Mouse (Mus musculus) heart, postnatal 14 days (tissue): Measurements from ENCODE around the gene Kcnd3. TPM values are rescaled to one million over a fixed set of nuclear protein-coding genes. Genes with fewer than 3 reads are reported as not detected.

Experiments
- DNase-seq, 2 experiments: peaks; one replicate each; pipeline ENCODE4 v3.0.0; 2021 to 2022
- intact Hi-C: fragments of 180-260 bp; cut with DNase I; formaldehyde crosslinking; loops from one replicate; pipeline ENCODE4 v1.15.1; 2025
- total RNA-seq, 2 experiments: library from RNA; stranded (reverse); gene quantifications; 2 replicates each; pipeline ENCODE4 v1.2.3; 2021

Gene Kcnd3
- total RNA-seq, 2 experiments from 2014 or later, result 4.4 to 5.2 TPM

GRCm38 (mm10) chr3:105627258-105627657 lies 175.1 kb downstream of the Kcnd3 start:
- no peak for DNase-seq
- intact Hi-C loops, result no loop called here

DNA sequence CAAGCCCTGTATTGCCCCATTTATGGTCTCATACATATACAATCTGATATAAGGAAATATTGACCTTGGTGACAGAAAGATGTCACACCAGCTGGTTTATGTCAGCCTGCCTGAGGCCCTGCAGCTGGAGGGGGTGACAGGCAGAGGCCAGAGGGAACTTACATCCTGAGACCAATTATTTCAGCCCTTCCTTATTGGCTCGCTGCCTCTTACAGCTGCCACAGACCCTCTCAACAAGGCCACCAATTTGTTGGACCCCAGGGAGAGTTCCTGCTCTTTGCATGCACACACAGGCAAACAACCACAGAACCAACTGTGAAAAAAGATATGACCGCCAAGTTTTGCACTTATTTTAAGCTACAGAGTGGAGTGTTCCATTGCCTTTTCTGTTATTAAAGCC lies 180.2 kb downstream of the Kcnd3 start:
- DNase-seq, result no peak
- intact Hi-C loops, result no loop called here

DNA sequence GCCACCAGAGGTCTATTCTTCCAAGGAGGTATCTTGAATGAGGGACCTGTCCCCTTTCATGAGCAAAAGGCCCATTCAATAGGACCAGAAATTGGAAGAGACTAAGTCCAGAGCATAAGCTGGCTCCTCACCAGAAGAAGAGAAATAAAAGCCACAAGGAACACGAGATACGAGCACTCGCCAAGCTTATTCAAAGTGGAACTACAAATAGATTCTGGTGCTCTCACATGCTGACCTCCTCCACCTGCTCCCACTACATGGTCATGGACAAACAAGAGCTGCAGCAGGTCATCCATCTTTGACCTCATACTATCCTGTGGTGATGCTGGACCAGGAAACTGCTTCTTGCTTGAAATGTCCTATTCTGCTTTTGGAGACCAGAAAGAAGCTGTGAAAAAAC lies 180.9 kb downstream of the Kcnd3 start:
- intact Hi-C loops, result no loop called here
- DNase-seq, result no peak

DNA sequence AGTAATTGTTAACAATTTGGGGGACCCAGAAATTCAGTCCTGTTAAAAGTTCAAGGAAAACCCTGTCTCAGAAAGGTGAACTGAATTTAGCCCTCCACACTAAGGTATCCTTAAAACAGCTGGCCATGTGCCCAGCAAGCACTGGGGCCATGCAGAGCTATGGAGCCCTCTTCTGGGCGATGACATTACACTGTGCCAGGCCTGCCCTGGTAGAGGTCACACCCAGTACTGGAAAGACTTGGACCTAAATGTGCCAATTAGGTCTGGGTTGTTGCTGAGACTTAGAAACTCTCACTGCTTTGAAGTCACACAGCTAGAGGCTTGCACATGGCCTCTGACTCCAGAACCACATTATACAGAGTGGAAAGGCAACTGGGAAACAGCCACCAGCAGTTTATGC lies 190.1 kb downstream of the Kcnd3 start:
- peak; percentile 56 to 72 for DNase-seq
- intact Hi-C loops, result loop anchor here (1.0 to 10.0 kb wide), 3 partner anchors 192 to 525 kb away; no protein-coding TSS in a partner anchor

- intact Hi-C loops, result loop anchor here (5.0 to 10.0 kb wide), 2 partner anchors 479 to 526 kb away; no protein-coding TSS in a partner anchor
Measured at GRCm38 (mm10) chr3:105643566-105643965, 191.4 kb downstream of the Kcnd3 start.

DNA sequence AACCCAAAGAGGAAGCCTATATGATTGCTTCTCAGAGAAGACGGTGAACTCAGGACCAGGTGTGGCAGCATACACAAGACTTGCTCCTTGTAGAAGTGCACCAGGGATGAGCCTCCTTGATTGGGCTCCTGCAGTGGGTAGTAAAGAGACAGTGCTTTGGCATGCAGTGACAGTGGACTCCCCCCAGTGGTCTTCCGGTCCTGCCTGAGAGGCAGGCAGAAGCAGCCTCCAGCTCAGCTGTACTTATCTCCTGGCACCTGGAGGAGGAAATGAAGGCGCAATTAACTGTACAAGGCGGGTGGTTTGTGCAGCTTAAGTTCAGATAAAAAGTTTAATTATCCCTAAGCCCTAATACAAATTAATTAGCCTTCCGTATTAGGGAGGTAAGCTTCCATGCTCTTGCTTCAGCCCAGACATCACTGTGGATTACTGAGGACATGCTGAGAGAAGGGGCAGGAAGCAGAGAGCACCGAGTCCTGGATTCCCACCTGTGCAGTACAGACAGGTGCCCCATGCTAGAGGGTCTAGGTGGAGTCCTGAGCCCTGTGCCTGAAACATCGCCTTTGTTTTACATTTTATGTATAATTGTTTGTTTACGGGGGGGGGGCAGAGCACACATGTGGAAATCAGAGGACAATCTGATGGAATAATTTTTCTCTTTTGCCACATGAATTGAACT lies 196.9 kb downstream of the Kcnd3 start:
- DNase-seq, result no peak
- intact Hi-C loops, result loop anchor here (10.0 kb wide), 1 partner anchor 484 kb away; no protein-coding TSS in a partner anchor

More at GRCm38 (mm10) chr3:105643566-105643965, 191.4 kb downstream of the Kcnd3 start:
- no peak for DNase-seq

GRCm38 (mm10) chr3:105653544-105654380 lies 201.6 kb downstream of the Kcnd3 start:
- DNase-seq, result no peak
- intact Hi-C loops, result no loop called here

GRCm38 (mm10) chr3:105655031-105655585 lies 203.0 kb downstream of the Kcnd3 start:
- DNase-seq, result peak; percentile 29 to 42
- intact Hi-C loops, result no loop called here

DNA sequence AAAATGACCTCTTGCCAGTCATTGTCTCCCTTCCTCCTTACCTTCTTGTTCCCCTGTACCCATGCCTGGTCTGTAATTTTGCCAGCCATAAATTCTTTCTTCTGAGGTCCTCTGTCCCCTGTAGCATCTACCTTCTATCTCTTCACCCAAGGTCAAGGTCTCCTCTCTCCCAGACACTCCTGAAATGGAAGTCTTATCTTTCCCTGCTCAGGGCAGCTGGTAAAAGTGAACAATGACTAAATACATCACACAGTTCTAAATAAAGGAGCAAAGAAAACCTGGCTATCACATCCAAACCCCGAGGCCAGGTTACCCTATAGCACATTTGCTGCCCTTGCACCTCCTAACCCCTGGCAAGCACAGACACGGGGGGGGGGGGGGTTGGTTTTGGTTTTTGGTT lies 208.4 kb downstream of the Kcnd3 start:
- DNase-seq, result no peak
- intact Hi-C loops, result no loop called here

DNA sequence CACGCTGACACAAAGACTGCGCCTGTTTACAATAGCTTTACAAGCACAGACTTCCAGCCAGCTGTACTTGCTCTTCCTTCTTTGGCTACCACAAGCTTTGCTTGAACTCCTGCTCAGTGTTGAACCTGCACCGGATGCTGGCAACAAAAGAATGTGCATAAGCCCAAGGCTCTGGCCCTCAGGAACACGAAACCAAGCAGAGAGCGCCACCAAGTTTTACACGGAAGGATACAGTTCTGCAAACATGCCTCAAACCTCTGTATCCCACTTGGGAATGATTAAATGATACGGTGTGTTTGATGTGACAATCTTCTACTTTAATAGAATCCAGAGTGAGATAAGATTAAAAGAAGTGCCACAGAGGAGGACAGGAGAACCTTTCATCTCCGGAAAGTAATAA lies 210.9 kb downstream of the Kcnd3 start:
- intact Hi-C loops, result no loop called here
- DNase-seq, result no peak

- no peak for DNase-seq
- intact Hi-C loops, result no loop called here
Measured at GRCm38 (mm10) chr3:105665105-105665765, 213.1 kb downstream of the Kcnd3 start.

- intact Hi-C loops, result no loop called here
- no peak for DNase-seq
Measured at GRCm38 (mm10) chr3:105666996-105667523, 214.9 kb downstream of the Kcnd3 start.

DNA sequence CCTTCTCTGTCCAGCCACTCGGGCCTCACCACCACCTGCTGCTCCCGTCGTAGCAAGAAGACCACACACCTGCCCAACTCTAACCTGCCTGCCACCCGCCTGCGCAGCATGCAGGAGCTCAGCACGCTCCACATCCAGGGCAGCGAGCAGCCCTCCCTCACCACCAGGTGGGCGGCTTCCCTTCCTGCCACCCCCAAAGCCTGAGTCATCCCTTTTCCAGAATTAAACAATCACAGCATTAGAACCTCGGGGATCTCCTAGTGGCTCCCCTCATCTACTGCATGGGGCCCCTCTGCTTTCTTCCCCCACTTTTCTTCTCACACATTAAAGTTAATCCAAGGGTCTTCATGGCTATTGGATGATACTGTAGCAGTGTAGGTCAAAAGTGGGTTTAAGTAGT lies 216.0 kb downstream of the Kcnd3 start:
- no peak for DNase-seq
- intact Hi-C loops, result no loop called here

GRCm38 (mm10) chr3:105669776-105670175 lies 217.6 kb downstream of the Kcnd3 start:
- no peak for DNase-seq
- intact Hi-C loops, result loop anchor here (10.0 kb wide), 1 partner anchor 775 kb away; no protein-coding TSS in a partner anchor

DNA sequence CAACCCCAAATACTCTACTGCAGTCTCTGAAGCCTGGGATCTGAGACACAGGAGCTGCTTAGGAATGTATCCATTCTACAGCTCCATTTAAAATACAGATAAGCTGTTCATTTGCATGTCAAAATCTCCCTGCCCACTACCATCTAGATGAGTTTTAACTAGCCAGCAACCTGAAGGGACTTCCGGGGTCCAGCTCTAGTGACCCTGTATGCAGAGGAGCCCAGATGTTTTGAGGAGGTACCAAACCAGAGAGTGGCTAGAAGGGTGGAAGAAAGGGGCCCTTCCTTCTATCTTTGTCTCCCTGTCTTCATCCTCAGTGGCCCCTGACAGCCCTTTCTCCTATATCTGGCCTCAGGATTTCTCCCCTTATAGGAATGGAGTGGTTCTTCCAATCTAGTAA lies 218.7 kb downstream of the Kcnd3 start:
- intact Hi-C loops, result loop anchor here (10.0 kb wide), 1 partner anchor 774 kb away; no protein-coding TSS in a partner anchor
- no peak for DNase-seq

DNA sequence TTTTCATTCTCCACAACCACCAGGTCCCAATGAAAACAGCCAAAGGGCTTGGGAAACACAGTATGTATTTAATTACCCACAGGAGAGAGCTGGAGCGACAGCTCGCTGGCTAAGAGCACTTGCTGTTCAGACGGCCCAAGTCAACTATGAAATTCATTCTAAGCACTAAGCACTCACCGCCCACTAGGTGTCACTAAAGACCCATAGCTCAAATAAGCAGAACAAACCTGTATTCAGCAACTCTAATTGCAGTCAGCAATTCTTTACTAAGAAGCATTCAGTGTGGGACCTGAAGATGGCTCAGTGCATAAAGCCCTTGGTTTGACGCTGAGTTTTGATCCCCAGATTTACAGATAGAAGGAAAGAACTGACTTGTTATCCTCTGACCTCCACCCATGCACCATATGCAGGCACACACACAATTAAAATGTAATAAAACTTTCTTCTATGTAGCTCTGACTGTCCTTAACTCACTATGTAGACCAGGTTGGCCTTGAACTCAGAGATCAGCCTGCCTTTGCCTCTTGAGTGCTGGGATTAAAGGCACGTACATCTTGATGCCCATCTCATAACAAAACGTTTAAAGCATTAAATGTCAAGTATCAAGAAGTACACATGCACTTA lies 222.6 kb downstream of the Kcnd3 start:
- intact Hi-C loops, result loop anchor here (1.0 to 10.0 kb wide), 3 partner anchors 52 to 770 kb away; no protein-coding TSS in a partner anchor

GRCm38 (mm10) chr3:105675932-105676331 lies 223.8 kb downstream of the Kcnd3 start:
- DNase-seq, result no peak
- intact Hi-C loops, result loop anchor here (10.0 kb wide), 1 partner anchor 769 kb away; no protein-coding TSS in a partner anchor

More for the DNA sequence above, 222.6 kb downstream of the Kcnd3 start:
- peak; percentile 58 to 77 for DNase-seq

GRCm38 (mm10) chr3:105680346-105680745 lies 228.2 kb downstream of the Kcnd3 start:
- no peak for DNase-seq
- intact Hi-C loops, result no loop called here
